Mouse (Mus musculus): ENCODE results near the gene Olfr1418. TPM values are rescaled to one million over a fixed set of nuclear protein-coding genes. Genes with fewer than 3 reads are reported as not detected.
A peak's percentile ranks its signal among the peaks of the same experiment; 100 is the strongest.

The Olfr1418 gene
- polyA plus RNA-seq, 1 experiment from 2014 or later, result not detected

- under 1% methylated on average over 15 of the region's 15 CpGs for WGBS
These were observed 41.1 kb downstream of the Olfr1418 start for GRCm38 (mm10) chr19:11819800-11820199.

GRCm38 (mm10) chr19:11819143-11819700 is 41.6 kb downstream of the Olfr1418 start, which contains the start of gene Stx3:
TSS of gene Stx3 (minus strand) at chr19:11819403.
- Histone ChIP-seq H3K4me2 (peak within 1 kb of the TSS; percentile 91), H3K9ac (peak within 1 kb of the TSS; percentile 77), H3K27ac (peak within 1 kb of the TSS; percentile 79), H3K9me3 (replicated peaks) (no peaks in the 10 kb centered on the region), H3K36me3 (no peaks in the 10 kb centered on the region), H3K4me1 (peaks cover 29% of the 10 kb centered on the region), H3K4me3 (replicated peaks) (peak within 1 kb of the TSS; percentile 81), H3K27me3 (peaks cover 4% of the 10 kb centered on the region; the same call in 1 of the 2 replicates)
- under 1% methylated on average over 20 of the region's 20 CpGs for WGBS
- ATAC-seq (replicated peaks; ENCODE audit: low FRiP score), result 0 out of 2 replicates have a peak, but pooled peaks have one; percentile 1

More at GRCm38 (mm10) chr19:11819800-11820199, 41.1 kb downstream of the Olfr1418 start:
- Histone ChIP-seq H3K27ac (no peak overlapping the region), H3K9me3 (replicated peaks) (no peaks in the 10 kb centered on the region), H3K36me3 (no peaks in the 10 kb centered on the region), H3K4me2 (peak overlapping the region; percentile 91), H3K9ac (peak overlapping the region; percentile 77; the same call in 1 of the 2 replicates), H3K27me3 (peaks cover 4% of the 10 kb centered on the region; the same call in 1 of the 2 replicates), H3K4me3 (replicated peaks) (peak overlapping the region; percentile 81), H3K4me1 (peaks cover 28% of the 10 kb centered on the region)
- peak; percentile 76 for ATAC-seq (replicated peaks; ENCODE audit: low FRiP score)

GRCm38 (mm10) chr19:11818199-11819142 is 42.4 kb downstream of the Olfr1418 start:
- peak overlapping the region; percentile 81 for H3K4me3 ChIP-seq (replicated peaks)
- no peaks in the 10 kb centered on the region for H3K36me3 ChIP-seq
- peak overlapping the region; percentile 77 for H3K9ac ChIP-seq
- H3K27ac ChIP-seq, result peak overlapping the region; percentile 79
- H3K4me2 ChIP-seq, result peak overlapping the region; percentile 91
- H3K4me1 ChIP-seq, result peaks cover 37% of the 10 kb centered on the region
- ATAC-seq (replicated peaks; ENCODE audit: low FRiP score), result peak; percentile 89
- peaks cover 4% of the 10 kb centered on the region; the same call in 1 of the 2 replicates for H3K27me3 ChIP-seq
- H3K9me3 ChIP-seq (replicated peaks), result no peaks in the 10 kb centered on the region
- under 1% methylated on average over 52 of the region's 83 CpGs for WGBS

GRCm38 (mm10) chr19:11817586-11817985 is 43.3 kb downstream of the Olfr1418 start:
- Histone ChIP-seq H3K9me3 (replicated peaks) (no peaks in the 10 kb centered on the region), H3K4me2 (peak overlapping the region; percentile 91), H3K4me3 (replicated peaks) (peak overlapping the region; percentile 81), H3K27me3 (peaks cover 4% of the 10 kb centered on the region; the same call in 1 of the 2 replicates), H3K4me1 (peaks cover 45% of the 10 kb centered on the region), H3K9ac (no peak overlapping the region), H3K27ac (no peak overlapping the region), H3K36me3 (no peaks in the 10 kb centered on the region)
- ATAC-seq (replicated peaks; ENCODE audit: low FRiP score), result no peak
- 13% methylated on average over 5 of the region's 5 CpGs for WGBS

- no peaks in the 10 kb centered on the region for H3K36me3 ChIP-seq
- no peak overlapping the region for H3K4me3 ChIP-seq (replicated peaks)
- no peak for ATAC-seq (replicated peaks; ENCODE audit: low FRiP score)
- H3K4me2 ChIP-seq, result 0 out of 2 replicates have a peak overlapping the region, but pooled peaks have one; percentile 91
- H3K27me3 ChIP-seq, result peaks cover 4% of the 10 kb centered on the region; the same call in 1 of the 2 replicates
- H3K27ac ChIP-seq, result no peak overlapping the region
- H3K9me3 ChIP-seq (replicated peaks), result no peaks in the 10 kb centered on the region
- no peak overlapping the region for H3K9ac ChIP-seq
- H3K4me1 ChIP-seq, result peaks cover 54% of the 10 kb centered on the region
- WGBS, result 29% methylated on average over 6 of the region's 6 CpGs
These were observed 44.2 kb downstream of the Olfr1418 start for GRCm38 (mm10) chr19:11816706-11817105.

GRCm38 (mm10) chr19:11814742-11815333 is 46.0 kb downstream of the Olfr1418 start:
- 78% methylated on average over 6 of the region's 6 CpGs for WGBS
- Histone ChIP-seq H3K9ac (no peak overlapping the region), H3K27me3 (peaks cover 4% of the 10 kb centered on the region; the same call in 1 of the 2 replicates), H3K4me3 (replicated peaks) (no peak overlapping the region), H3K9me3 (replicated peaks) (no peaks in the 10 kb centered on the region), H3K27ac (0 out of 2 replicates have a peak overlapping the region, but pooled peaks have one; percentile 22), H3K36me3 (no peaks in the 10 kb centered on the region), H3K4me1 (peaks cover 65% of the 10 kb centered on the region), H3K4me2 (no peak overlapping the region)
- ATAC-seq (replicated peaks; ENCODE audit: low FRiP score), result no peak

- H3K27me3 ChIP-seq, result no peaks in the 10 kb centered on the region
- no peak overlapping the region for H3K9ac ChIP-seq
- no peak overlapping the region for H3K4me3 ChIP-seq (replicated peaks)
- H3K4me2 ChIP-seq, result no peak overlapping the region
- peak overlapping the region; percentile 74 for H3K27ac ChIP-seq
- peaks cover 58% of the 10 kb centered on the region for H3K4me1 ChIP-seq
- no peaks in the 10 kb centered on the region for H3K36me3 ChIP-seq
- 15% methylated on average over 8 of the region's 8 CpGs for WGBS
- no peaks in the 10 kb centered on the region for H3K9me3 ChIP-seq (replicated peaks)
- no peak for ATAC-seq (replicated peaks; ENCODE audit: low FRiP score)
These were observed 47.2 kb downstream of the Olfr1418 start for GRCm38 (mm10) chr19:11813649-11814048.

GRCm38 (mm10) chr19:11813136-11813535 is 47.7 kb downstream of the Olfr1418 start:
- ATAC-seq (replicated peaks; ENCODE audit: low FRiP score), result no peak
- 62% methylated on average over 4 of the region's 4 CpGs for WGBS
- Histone ChIP-seq H3K4me3 (replicated peaks) (no peak overlapping the region), H3K27ac (peak overlapping the region; percentile 74; the same call in 1 of the 2 replicates), H3K4me1 (peaks cover 53% of the 10 kb centered on the region), H3K9ac (no peak overlapping the region), H3K27me3 (no peaks in the 10 kb centered on the region), H3K9me3 (replicated peaks) (no peaks in the 10 kb centered on the region), H3K36me3 (no peaks in the 10 kb centered on the region), H3K4me2 (no peak overlapping the region)

- Histone ChIP-seq H3K4me3 (replicated peaks) (no peak overlapping the region), H3K9me3 (replicated peaks) (no peaks in the 10 kb centered on the region), H3K36me3 (no peaks in the 10 kb centered on the region), H3K27me3 (no peaks in the 10 kb centered on the region), H3K4me2 (no peak overlapping the region), H3K27ac (peak overlapping the region; percentile 74), H3K4me1 (peaks cover 42% of the 10 kb centered on the region), H3K9ac (no peak overlapping the region)
- peak; percentile 91 for ATAC-seq (replicated peaks; ENCODE audit: low FRiP score)
- WGBS, result 40% methylated on average over 5 of the region's 5 CpGs
These were observed 49.0 kb downstream of the Olfr1418 start for GRCm38 (mm10) chr19:11811688-11812365.

GRCm38 (mm10) chr19:11810856-11811255 is 50.0 kb downstream of the Olfr1418 start:
- 85% methylated on average over 1 of the region's 1 CpGs for WGBS
- Histone ChIP-seq H3K4me2 (no peak overlapping the region), H3K36me3 (no peaks in the 10 kb centered on the region), H3K4me1 (peaks cover 42% of the 10 kb centered on the region), H3K9me3 (replicated peaks) (no peaks in the 10 kb centered on the region), H3K9ac (no peak overlapping the region), H3K4me3 (replicated peaks) (no peak overlapping the region), H3K27ac (peak overlapping the region; percentile 48; the same call in 1 of the 2 replicates), H3K27me3 (no peaks in the 10 kb centered on the region)
- no peak for ATAC-seq (replicated peaks; ENCODE audit: low FRiP score)

Measured in kidney, embryonic 15.5 days (tissue).